Mouse (Mus musculus) MEL (cell line): Measurements from ENCODE around the gene Plxdc1.

Source experiments
- CTCF ChIP-seq, 3 experiments: IDR thresholded peaks in 2 of 3; conservative IDR thresholded peaks in 1 of 3; 2 replicates each; pipeline ENCODE4 v1.5.1; 2011 to 2012; ENCODE audit warnings: low read length in 3 of 3, low read depth in 2 of 3, mild to moderate bottlenecking in 2 of 3, improper control_type of control experiment in 1 of 3, inconsistent platforms in 1 of 3, mixed read lengths in 1 of 3, moderate library complexity in 1 of 3; ENCODE audit not compliant: control insufficient read depth in 1 of 3, insufficient read depth in 1 of 3, poor library complexity in 1 of 3, severe bottlenecking in 1 of 3
- GATA1 ChIP-seq: IDR thresholded peaks from 2 replicates; pipeline ENCODE4 v1.6.1; 2011; ENCODE audit warnings: low read depth, low read length, improper control_type of control experiment
- RCOR1 ChIP-seq: IDR thresholded peaks from 2 replicates; pipeline ENCODE4 v1.6.1; 2012; ENCODE audit warnings: low read depth, mild to moderate bottlenecking, inconsistent platforms, low read length, improper control_type of control experiment
- TAL1 ChIP-seq: IDR thresholded peaks from 2 replicates; pipeline ENCODE4 v1.6.1; 2012; ENCODE audit warnings: mild to moderate bottlenecking, inconsistent platforms, low read length, moderate library complexity, mixed read lengths

DNA sequence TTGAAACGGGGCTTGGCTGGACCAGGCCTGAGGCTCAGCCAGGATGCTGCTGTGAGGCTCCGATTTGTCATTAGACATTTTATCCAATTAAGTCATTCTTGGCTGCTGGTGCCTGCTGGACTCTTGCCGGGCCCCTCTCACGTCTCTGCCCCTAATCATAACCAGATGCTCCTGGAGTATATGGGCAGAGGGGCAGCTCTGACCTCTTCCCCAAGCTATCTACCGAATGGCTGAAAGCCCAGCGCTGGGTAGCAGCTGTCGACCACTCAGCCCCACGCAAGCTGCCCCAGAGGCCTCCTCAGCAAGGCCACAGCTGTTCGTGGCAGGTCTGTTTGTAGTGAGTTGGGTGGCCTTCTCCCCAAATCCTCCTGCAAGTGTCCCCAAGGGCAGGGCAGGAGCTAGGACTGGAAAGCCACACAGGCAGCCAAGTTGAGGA, 5.7 kb downstream of the Plxdc1 start:
- TF ChIP-seq GATA1 (no peak), RCOR1 (no peak), TAL1 (no peak), CTCF (IDR thresholded peaks at IDR 0.05 in 2 of 3, conservative IDR thresholded peaks at IDR 0.05 in 1 of 3; ENCODE audit: control insufficient read depth in 1 of 3, insufficient read depth in 1 of 3, low read depth in 2 of 3, low read length in 3 of 3, poor library complexity in 1 of 3, severe bottlenecking in 1 of 3) (no peak)
